Mouse (Mus musculus): ENCODE measurements at regions not wholly inside any gene's neighbourhood (a gene's known extent, or its start where the extent isn't known, plus 50 kb on each side); places are given as distances from the start of the nearest gene placed in this dataset.

GRCm38 (mm10) chr11:45719821-45720220 lies 132.0 kb upstream of the Clint1 start:
- no peak for TF ChIP-seq POLR2A (IDR thresholded peaks at IDR 0.05; ENCODE audit: borderline replicate concordance, extremely low read depth, low read depth, low read length)
- TF ChIP-seq CTCF (IDR thresholded peaks at IDR 0.05; ENCODE audit: insufficient read depth, low read length), result no peak

Data from lung, adult 2 months (tissue).